Mouse (Mus musculus): ENCODE results near the gene 4930512M02Rik.

- TF ChIP-seq KAT2A (IDR thresholded peaks at IDR 0.05; ENCODE audit: insufficient replicate concordance, low read length): no peak
- no peak for TF ChIP-seq MAZ (IDR thresholded peaks at IDR 0.05; ENCODE audit: low read depth, low read length)
- TF ChIP-seq JUN (IDR thresholded peaks at IDR 0.05; ENCODE audit: insufficient read depth, low read depth, low read length): no peak
- no peak for TF ChIP-seq CTCF (conservative IDR thresholded peaks at IDR 0.05 in 1 of 2, IDR thresholded peaks at IDR 0.05 in 1 of 2; ENCODE audit: low read depth in 2 of 2, low read length in 2 of 2)
- TF ChIP-seq POLR2A (IDR thresholded peaks at IDR 0.05; ENCODE audit: low read depth, low read length): no peak
- no peak for TF ChIP-seq ZC3H11A (IDR thresholded peaks at IDR 0.05; ENCODE audit: low read depth, low read length)
- no peak for TF ChIP-seq GABPA (IDR thresholded peaks at IDR 0.05; ENCODE audit: insufficient replicate concordance, low read depth, low read length)
- no peak for TF ChIP-seq JUND (conservative IDR thresholded peaks at IDR 0.05; ENCODE audit: low read depth, low read length)
- no peak for TF ChIP-seq CHD2 (IDR thresholded peaks at IDR 0.05; ENCODE audit: low read length)
- TF ChIP-seq RCOR1 (conservative IDR thresholded peaks at IDR 0.05; ENCODE audit: low read depth, low read length): no peak
- no peak for TF ChIP-seq USF1 (IDR thresholded peaks at IDR 0.05; ENCODE audit: low read depth, low read length)
- TF ChIP-seq ZNF384 (IDR thresholded peaks at IDR 0.05; ENCODE audit: low read depth, low read length): no peak
Observed at GRCm38 (mm10) chr11:11573691-11574090, 53.9 kb downstream of the 4930512M02Rik start.

Measured in CH12.LX (cell line).